Mouse (Mus musculus) CH12.LX (cell line): ENCODE measurements around the gene Mroh8.

Source experiments
- BHLHE40 ChIP-seq: IDR thresholded peaks from 2 replicates; pipeline ENCODE4 v1.6.1; 2011; ENCODE audit warnings: mild to moderate bottlenecking, low read depth, low read length, improper control_type of control experiment
- CHD1 ChIP-seq: IDR thresholded peaks from 2 replicates; pipeline ENCODE4 v1.6.1; 2012; ENCODE audit warnings: low read depth, low read length, improper control_type of control experiment, inconsistent platforms
- CTCF ChIP-seq, 2 experiments: IDR thresholded peaks in 1 of 2; conservative IDR thresholded peaks in 1 of 2; 2 replicates each; pipeline ENCODE4 v1.5.1; 2011 to 2012; ENCODE audit warnings: low read depth in 2 of 2, low read length in 2 of 2, improper control_type of control experiment in 1 of 2, inconsistent platforms in 1 of 2, mild to moderate bottlenecking in 1 of 2, moderate library complexity in 1 of 2
- E2F4 ChIP-seq: IDR thresholded peaks from 2 replicates; pipeline ENCODE4 v1.6.1; 2011; ENCODE audit warnings: low read depth, low read length, improper control_type of control experiment; ENCODE audit not compliant: insufficient replicate concordance
- EP300 ChIP-seq: IDR thresholded peaks from 2 replicates; pipeline ENCODE4 v1.6.1; 2011; ENCODE audit warnings: low read length, improper control_type of control experiment
- KAT2A ChIP-seq: IDR thresholded peaks from 2 replicates; pipeline ENCODE4 v1.6.1; 2012; ENCODE audit warnings: low read length, improper control_type of control experiment, inconsistent platforms; ENCODE audit not compliant: insufficient replicate concordance
- MAFK ChIP-seq: IDR thresholded peaks from 2 replicates; pipeline ENCODE4 v1.6.1; 2011; ENCODE audit warnings: low read length, improper control_type of control experiment; ENCODE audit not compliant: insufficient replicate concordance
- MAX ChIP-seq: IDR thresholded peaks from 2 replicates; pipeline ENCODE4 v1.6.1; 2011; ENCODE audit warnings: low read length, improper control_type of control experiment
- MEF2A ChIP-seq: IDR thresholded peaks from 2 replicates; pipeline ENCODE4 v1.6.1; 2014; ENCODE audit warnings: low read depth, mild to moderate bottlenecking, inconsistent platforms, low read length, improper control_type of control experiment, borderline replicate concordance
- NELFE ChIP-seq: IDR thresholded peaks from 2 replicates; pipeline ENCODE4 v1.6.1; 2011; ENCODE audit warnings: low read depth, low read length, improper control_type of control experiment
- POLR2A ChIP-seq: IDR thresholded peaks from 2 replicates; pipeline ENCODE4 v1.6.1; 2011; ENCODE audit warnings: low read depth, mild to moderate bottlenecking, improper control_type of control experiment, low read length
- TCF12 ChIP-seq: IDR thresholded peaks from 2 replicates; pipeline ENCODE4 v1.6.1; 2014; ENCODE audit warnings: low read depth, mild to moderate bottlenecking, inconsistent platforms, low read length, improper control_type of control experiment
- ZNF384 ChIP-seq: IDR thresholded peaks from 2 replicates; pipeline ENCODE4 v1.6.1; 2012; ENCODE audit warnings: low read depth, low read length, improper control_type of control experiment, inconsistent platforms

DNA sequence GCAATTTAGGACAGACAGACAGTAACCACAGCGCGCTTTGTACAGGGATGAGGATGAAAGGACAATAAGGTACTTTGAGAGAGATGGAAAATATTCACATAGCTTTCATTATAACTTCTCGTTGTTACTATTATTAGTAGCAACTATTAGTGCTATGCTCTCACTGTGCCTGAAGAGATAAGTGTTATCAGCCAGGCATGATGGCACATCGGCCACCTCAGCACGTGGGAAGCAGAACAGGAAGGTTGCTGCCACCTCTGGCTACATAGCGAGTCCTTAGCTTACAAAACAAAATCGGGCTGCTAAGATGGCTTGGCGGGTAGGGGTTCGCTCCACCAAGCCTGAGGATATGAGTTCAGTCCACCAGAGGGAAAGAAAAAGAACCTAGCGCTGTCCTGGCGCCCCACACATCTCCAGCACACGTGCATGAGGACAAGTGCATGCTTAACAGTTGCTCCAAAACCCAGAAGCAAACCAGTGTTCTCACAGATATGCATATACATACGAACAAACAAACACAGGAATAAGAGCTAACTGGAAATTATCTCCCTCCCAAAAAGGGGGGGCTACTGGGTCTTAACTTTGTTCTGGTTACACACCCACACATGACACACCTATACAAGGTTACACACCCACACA is 94.2 kb downstream of the Mroh8 start:
- TF ChIP-seq NELFE, result no peak
- TF ChIP-seq KAT2A, result no peak
- TF ChIP-seq CTCF (conservative IDR thresholded peaks at IDR 0.05 in 1 of 2, IDR thresholded peaks at IDR 0.05 in 1 of 2; ENCODE audit: low read depth in 2 of 2, low read length in 2 of 2), result no peak
- TF ChIP-seq MAFK, result no peak
- TF ChIP-seq POLR2A, result no peak
- TF ChIP-seq E2F4, result no peak
- TF ChIP-seq EP300, result no peak
- no peak for TF ChIP-seq MEF2A
- TF ChIP-seq ZNF384, result no peak
- no peak for TF ChIP-seq CHD1
- TF ChIP-seq TCF12, result no peak
- TF ChIP-seq MAX, result no peak
- TF ChIP-seq BHLHE40, result no peak
